Comparison of ENCODE assay signal across 15 mouse cellular contexts in the genomic region with DNA sequence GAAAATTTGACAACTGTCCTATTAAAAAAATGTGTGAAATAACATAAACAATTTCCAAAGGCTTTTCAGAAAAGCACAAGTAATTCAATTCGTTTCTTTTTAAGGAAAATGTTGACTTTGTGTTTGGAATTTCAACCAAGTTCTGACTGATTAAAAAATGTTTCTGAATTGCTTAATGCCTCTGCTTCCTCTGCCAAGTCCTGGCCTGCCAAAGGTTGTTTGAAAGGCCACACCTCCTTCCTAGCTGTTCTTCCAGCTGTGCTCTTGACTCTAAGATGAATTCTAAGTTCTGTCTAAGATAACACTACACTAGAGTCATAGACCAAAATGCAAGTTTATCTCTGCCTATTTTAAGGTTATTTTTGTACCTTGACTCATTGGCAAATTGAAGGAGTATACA. TPM values are rescaled to one million over a fixed set of nuclear protein-coding genes. Genes with fewer than 3 reads are reported as not detected.
DNase-seq lines count a peak whose midpoint lies in the region; ATAC-seq and TF ChIP-seq lines count a peak whose summit lies in the region.
"Had no signal": no experiment of that assay in that cellular context is flagged by ENCODE, and none has a peak within 500 bp of the region (broad histone marks: within the 10 kb centered on the region; RNA-seq: fewer than 3 reads in every experiment).

No protein-coding gene starts in this region.

- DNase-seq in liver, adult 2 months (ENCODE audit: extremely low read depth, low read depth, low spot score): peak; percentile 93
- DNase-seq in gastrocnemius, adult 2 months: peak; percentile 70
- peak; percentile 49 to 54 for DNase-seq in heart, postnatal 36 days
- DNase-seq in ovary, postnatal 36 days (ENCODE audit: low spot score): peak; percentile 15
- no peak for DNase-seq in limb, embryonic 10.5 days (ENCODE audit: low spot score)
- no peak for DNase-seq in thymus, postnatal 4 days
- DNase-seq: cerebellum, adult 18-20 months; right cerebral cortex, adult 18-20 months had no signal

- no peak overlapping the region for H3K4me2 ChIP-seq in liver, embryonic 12.5 days
- H3K4me2 ChIP-seq in midbrain, embryonic 16.5 days (ENCODE audit: low read length): no peak overlapping the region
- H3K4me2 ChIP-seq: embryonic facial prominence, embryonic 15.5 days; hindbrain, embryonic 15.5 days; stomach, embryonic 15.5 days had no signal

- H3K9ac ChIP-seq in liver, adult 2 months (ENCODE audit: low read depth, low read length): no peak overlapping the region
- no peak overlapping the region for H3K9ac ChIP-seq in liver, embryonic 12.5 days
- no peak overlapping the region for H3K9ac ChIP-seq in midbrain, embryonic 16.5 days (ENCODE audit: low read depth, low read length)
- H3K9ac ChIP-seq: embryonic facial prominence, embryonic 15.5 days; hindbrain, embryonic 15.5 days; stomach, embryonic 15.5 days had no signal

- no peak for ATAC-seq in liver, embryonic 12.5 days
- ATAC-seq in midbrain, embryonic 16.5 days: no peak

- WGBS in liver, adult 2 months: 11% methylated on average over 1 of the region's 1 CpGs
- 45% methylated on average over 1 of the region's 1 CpGs for WGBS in liver, embryonic 12.5 days (ENCODE audit: insufficient replicate concordance)
- WGBS in limb, embryonic 10.5 days: 90% methylated on average over 1 of the region's 1 CpGs
- 76% methylated on average over 1 of the region's 1 CpGs for WGBS in midbrain, embryonic 16.5 days

- no peak for TF ChIP-seq CTCF in liver, adult 2 months (IDR thresholded peaks at IDR 0.05; ENCODE audit: low read depth, low read length)
- no peak for TF ChIP-seq CTCF in gastrocnemius, adult 2 months (IDR thresholded peaks at IDR 0.05)

- TF ChIP-seq POLR2A in liver, adult 2 months (IDR thresholded peaks at IDR 0.05; ENCODE audit: extremely low read depth, insufficient read depth, low read length): no peak

- intact Hi-C loops in gastrocnemius, adult 2 months (cut with DNase I): no loop called here
- intact Hi-C loops in heart, postnatal 36 days (cut with DNase I): no loop called here

- H3K4me3 ChIP-seq in liver, adult 2 months (ENCODE audit: insufficient read depth, low read depth, low read length): no peak overlapping the region
- no peak overlapping the region for H3K4me3 ChIP-seq in liver, embryonic 12.5 days
- H3K4me3 ChIP-seq in gastrocnemius, adult 2 months: no peak overlapping the region
- no peak overlapping the region for H3K4me3 ChIP-seq in limb, embryonic 10.5 days
- no peak overlapping the region for H3K4me3 ChIP-seq in midbrain, embryonic 16.5 days (ENCODE audit: low read depth, low read length)
- H3K4me3 ChIP-seq: embryonic facial prominence, embryonic 15.5 days; hindbrain, embryonic 15.5 days; layer of hippocampus, adult 2 months; myocyte; stomach, embryonic 15.5 days had no signal

- no peaks in the 10 kb centered on the region for H3K79me2 ChIP-seq in liver, adult 2 months (ENCODE audit: control insufficient read depth, insufficient read depth, low read length)

- no peaks in the 10 kb centered on the region; the same call in 1 of the 2 replicates for H3K4me1 ChIP-seq in liver, adult 2 months (ENCODE audit: control insufficient read depth, insufficient read depth, low read length)
- no peaks in the 10 kb centered on the region for H3K4me1 ChIP-seq in liver, embryonic 12.5 days
- no peaks in the 10 kb centered on the region for H3K4me1 ChIP-seq in limb, embryonic 10.5 days
- no peaks in the 10 kb centered on the region for H3K4me1 ChIP-seq in midbrain, embryonic 16.5 days (ENCODE audit: control insufficient read depth, insufficient read depth, low read length)
- H3K4me1 ChIP-seq: embryonic facial prominence, embryonic 15.5 days; hindbrain, embryonic 15.5 days; stomach, embryonic 15.5 days had no signal

- H3K27me3 ChIP-seq in liver, adult 2 months (ENCODE audit: control insufficient read depth, insufficient read depth, low read length): no peaks in the 10 kb centered on the region
- no peaks in the 10 kb centered on the region for H3K27me3 ChIP-seq in liver, embryonic 12.5 days (replicated peaks)
- no peaks in the 10 kb centered on the region for H3K27me3 ChIP-seq in limb, embryonic 10.5 days (ENCODE audit: low read depth, poor library complexity, severe bottlenecking)
- no peaks in the 10 kb centered on the region for H3K27me3 ChIP-seq in midbrain, embryonic 16.5 days (ENCODE audit: control insufficient read depth, insufficient read depth, low read depth, low read length)
- H3K27me3 ChIP-seq: embryonic facial prominence, embryonic 15.5 days; hindbrain, embryonic 15.5 days; stomach, embryonic 15.5 days had no signal

- no peaks in the 10 kb centered on the region for H3K9me3 ChIP-seq in liver, embryonic 12.5 days (replicated peaks)
- H3K9me3 ChIP-seq in limb, embryonic 10.5 days (replicated peaks): no peaks in the 10 kb centered on the region
- H3K9me3 ChIP-seq in midbrain, embryonic 16.5 days (replicated peaks; ENCODE audit: control insufficient read depth, low read length, poor library complexity, severe bottlenecking): no peaks in the 10 kb centered on the region
- H3K9me3 ChIP-seq: embryonic facial prominence, embryonic 15.5 days; hindbrain, embryonic 15.5 days; stomach, embryonic 15.5 days had no signal

- no peaks in the 10 kb centered on the region for H3K36me3 ChIP-seq in liver, adult 2 months (ENCODE audit: control insufficient read depth, insufficient read depth, low read length)
- no peaks in the 10 kb centered on the region for H3K36me3 ChIP-seq in liver, embryonic 12.5 days
- no peaks in the 10 kb centered on the region for H3K36me3 ChIP-seq in limb, embryonic 10.5 days
- H3K36me3 ChIP-seq in midbrain, embryonic 16.5 days (ENCODE audit: control insufficient read depth, insufficient read depth, low read length): no peaks in the 10 kb centered on the region
- H3K36me3 ChIP-seq: embryonic facial prominence, embryonic 15.5 days; hindbrain, embryonic 15.5 days; stomach, embryonic 15.5 days had no signal

- 0 out of 2 replicates have a peak overlapping the region, but pooled peaks have one; percentile 22 for H3K27ac ChIP-seq in liver, adult 2 months (replicated peaks; ENCODE audit: insufficient read depth, low read depth, low read length)
- no peak overlapping the region for H3K27ac ChIP-seq in liver, embryonic 12.5 days
- peak overlapping the region; percentile 61 for H3K27ac ChIP-seq in gastrocnemius, adult 2 months
- no peak overlapping the region for H3K27ac ChIP-seq in limb, embryonic 10.5 days
- H3K27ac ChIP-seq in midbrain, embryonic 16.5 days (ENCODE audit: low read length): no peak overlapping the region
- H3K27ac ChIP-seq: embryonic facial prominence, embryonic 15.5 days; hindbrain, embryonic 15.5 days; layer of hippocampus, adult 2 months; stomach, embryonic 15.5 days had no signal

RNA-seq across cellular contexts. Expression of a gene that starts 8.0 kb away (rescaled TPM):
- 515 and 885 TPM in 2 replicates for total RNA-seq in liver, adult 2 months (2014; rRNA removed)
- polyA plus RNA-seq in liver, adult 2 months (2012; rRNA removed): 277 and 442 TPM in 2 replicates
- 0.57 and 0.62 TPM in 2 replicates for polyA plus RNA-seq in liver, embryonic 12.5 days (2016; fragmentation: Nextera tagmentation; extraction: Ambion mirVana)
- 100 to 1,000 TPM in 1 of 2 experiments, 10 to 100 TPM in 1; 86.6 to 180 TPM for total RNA-seq in gastrocnemius, adult 2 months (2021)
- 10 to 100 TPM; 25.1 to 33.4 TPM for total RNA-seq in heart, postnatal 36 days (2021)
- polyA plus RNA-seq in limb, embryonic 10.5 days (2016; fragmentation: Nextera tagmentation; extraction: Ambion mirVana): 0.20 and 0.23 TPM in 2 replicates
- polyA plus RNA-seq in midbrain, embryonic 16.5 days (2015; fragmentation: Nextera tagmentation; extraction: Ambion mirVana): 7.9 and 19.4 TPM in 2 replicates
- polyA plus RNA-seq: myocyte had no signal

Comparison
In these comparisons a context has a peak if more than half of its experiments do, and no peak if none do; other contexts are left out.
1. H3K27ac ChIP-seq: peak in liver, adult 2 months (single experiment) and gastrocnemius, adult 2 months (single experiment); none in liver, embryonic 12.5 days (single experiment), limb, embryonic 10.5 days (single experiment) and midbrain, embryonic 16.5 days (single experiment).
2. RNA of a gene that starts 8.0 kb away (polyA plus RNA-seq): 277 to 442 TPM in liver, adult 2 months; 7.9 to 19.4 TPM in midbrain, embryonic 16.5 days, 0.57 to 0.62 TPM in liver, embryonic 12.5 days and 0.20 to 0.23 TPM in limb, embryonic 10.5 days; every median in the first group is over 10 times any median in the second.
3. DNase-seq: peak in liver, adult 2 months (single experiment), gastrocnemius, adult 2 months (single experiment), heart, postnatal 36 days (2 of 2) and ovary, postnatal 36 days (single experiment); none in limb, embryonic 10.5 days (single experiment) and thymus, postnatal 4 days (single experiment).